Mouse (Mus musculus) megakaryocyte, embryonic 14.5 days (primary cell): Measurements from ENCODE around the gene Prrc2a. TPM values are rescaled to one million over a fixed set of nuclear protein-coding genes. Genes with fewer than 3 reads are reported as not detected.
"Not testable (repeated sequence)": the region's sequence is repeated elsewhere in the genome, so short reads cannot be mapped to it uniquely, and the experiment has no call there.

ENCODE experiments used
- H3K27me3 ChIP-seq: replicated peaks from 2 replicates; pipeline ENCODE3; 2012; ENCODE audit warnings: inconsistent platforms
- H3K36me3 ChIP-seq: replicated peaks from 2 replicates; pipeline ENCODE3; 2012; ENCODE audit warnings: low read length, inconsistent platforms, mixed read lengths
- H3K4me1 ChIP-seq: 2 replicates; pipeline ENCODE4 v1.6.1; 2012; ENCODE audit warnings: inconsistent platforms
- H3K4me3 ChIP-seq: replicated peaks from 2 replicates; pipeline ENCODE3; 2012; ENCODE audit warnings: moderate library complexity, mild to moderate bottlenecking, inconsistent platforms
- H3K9me3 ChIP-seq: 2 replicates; pipeline ENCODE4 v1.6.1; 2012; ENCODE audit warnings: inconsistent platforms
- FLI1 ChIP-seq: IDR thresholded peaks from 2 replicates; pipeline ENCODE4 v1.6.1; 2012; ENCODE audit warnings: low read length, inconsistent platforms, mixed read lengths
- GATA1 ChIP-seq: IDR thresholded peaks from 3 replicates; pipeline ENCODE4 v1.6.1; 2012; ENCODE audit warnings: mixed read lengths, low read length, inconsistent platforms, borderline replicate concordance
- polyA plus RNA-seq: library from polyadenylated mRNA; stranded (reverse); fragments of >175 nt; gene quantifications from 2 replicates; pipeline ENCODE4 v1.2.3, GENCODE M21; 2012; ENCODE audit warnings: low replicate concordance; ENCODE audit not compliant: insufficient read depth

The Prrc2a gene
- polyA plus RNA-seq, 1 experiment, result 1,080 TPM

DNA sequence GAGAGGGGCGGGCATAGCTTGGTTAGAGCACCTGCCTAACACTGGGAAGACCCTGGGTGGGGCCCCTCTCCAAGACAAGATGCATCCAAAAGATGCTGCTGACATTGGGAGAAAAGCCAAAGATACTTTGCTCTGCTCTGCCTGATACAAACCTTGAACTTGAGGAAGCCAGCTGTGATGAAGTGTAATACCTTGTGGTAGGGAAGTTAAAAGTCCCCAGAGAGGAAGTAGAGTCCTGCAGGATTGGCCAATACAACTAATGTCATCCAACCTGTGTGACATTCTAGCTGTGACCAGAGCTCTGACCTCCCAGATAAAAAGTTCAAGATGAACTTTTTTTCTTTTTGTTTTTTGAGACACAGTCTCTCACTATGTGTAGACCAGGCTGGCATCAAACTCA is 39.6 kb downstream of the Prrc2a start:
- TF ChIP-seq GATA1 (no peak), FLI1 (no peak)
- H3K36me3 ChIP-seq, result peaks cover 46% of the 10 kb centered on the region
- H3K27me3 ChIP-seq, result no peaks in the 10 kb centered on the region
- no peaks in the 10 kb centered on the region for H3K9me3 ChIP-seq
- peak overlapping the region; percentile 96 for H3K4me3 ChIP-seq
- H3K4me1 ChIP-seq, result peaks cover 69% of the 10 kb centered on the region

DNA sequence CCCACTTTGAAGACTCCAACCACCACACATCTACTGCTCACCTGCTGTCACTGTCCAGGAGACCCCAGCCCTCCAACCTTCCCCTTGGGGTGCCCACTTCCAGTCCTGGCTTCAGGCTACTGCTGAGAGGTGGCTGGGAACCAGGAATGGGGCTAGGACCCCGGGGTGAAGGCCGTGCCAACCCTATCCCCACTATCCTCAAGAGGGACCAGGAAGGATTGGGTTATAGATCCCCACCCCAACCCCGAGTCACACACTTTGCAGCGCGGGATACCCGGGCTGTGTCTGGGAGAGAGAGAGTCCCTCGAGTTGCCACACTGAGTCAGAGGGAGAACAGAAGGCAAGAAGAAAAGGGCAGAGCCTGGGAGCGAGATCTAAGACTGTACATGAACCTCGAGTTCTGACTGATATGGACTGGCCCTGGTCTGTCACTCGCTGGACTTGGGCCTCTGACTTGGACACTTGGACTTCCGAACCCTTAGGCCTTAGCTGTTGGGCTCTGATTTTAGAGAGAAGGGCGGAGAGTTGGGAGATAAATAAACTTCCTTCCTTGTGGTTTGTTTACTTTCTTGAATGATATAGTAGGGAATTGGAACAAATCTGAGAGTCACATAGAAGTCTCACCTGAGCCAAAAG is 40.3 kb downstream of the Prrc2a start:
- H3K4me3 ChIP-seq, H3K27me3 ChIP-seq, H3K9me3 ChIP-seq: not testable (repeated sequence)
- H3K36me3 ChIP-seq, result peaks cover 48% of the 10 kb centered on the region
- H3K4me1 ChIP-seq, result peaks cover 71% of the 10 kb centered on the region

- not testable (repeated sequence) for H3K9me3 ChIP-seq, H3K27me3 ChIP-seq, H3K4me3 ChIP-seq
- Histone ChIP-seq H3K4me1 (peaks cover 64% of the 10 kb centered on the region), H3K36me3 (peaks cover 47% of the 10 kb centered on the region)
These were observed 41.4 kb downstream of the Prrc2a start for GRCm38 (mm10) chr17:35123287-35123686.

DNA sequence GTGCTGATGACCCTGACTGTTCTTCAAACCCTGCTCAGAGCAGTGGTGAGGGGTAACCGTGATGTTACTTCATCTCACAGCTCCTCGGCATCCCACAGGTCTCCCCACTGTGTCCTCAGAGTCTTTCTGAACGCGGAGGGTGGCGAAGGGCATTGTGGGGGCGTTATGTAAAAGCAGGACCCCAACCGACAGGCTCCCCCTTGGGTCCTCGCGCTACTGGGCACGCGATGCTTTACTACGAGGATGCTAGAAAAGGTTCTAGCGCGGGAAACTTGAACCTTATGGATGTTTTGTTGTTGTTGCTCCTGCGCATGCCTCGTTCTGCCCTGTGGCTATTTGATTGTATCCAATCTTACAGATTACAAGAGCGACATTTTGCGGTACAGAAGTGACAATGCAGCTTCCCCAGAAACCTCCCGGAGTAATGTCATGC is 42.8 kb downstream of the Prrc2a start, which contains the start of gene Csnk2b:
Csnk2b (minus strand) TSS at position 183 of the 433 bp plus-strand sequence.
- Histone ChIP-seq H3K27me3 (no peaks in the 10 kb centered on the region), H3K9me3 (no peaks in the 10 kb centered on the region), H3K4me3 (peak within 1 kb of the TSS; percentile 99), H3K4me1 (peaks cover 61% of the 10 kb centered on the region), H3K36me3 (peaks cover 51% of the 10 kb centered on the region)
- TF ChIP-seq GATA1 (no peak), FLI1 (no peak; the same call in 1 of the 2 replicates)

GRCm38 (mm10) chr17:35121143-35121799 is 43.4 kb downstream of the Prrc2a start, which contains the start of gene Gpank1:
Gene Gpank1, plus strand, starts transcription at chr17:35121455.
- no peaks in the 10 kb centered on the region for H3K9me3 ChIP-seq
- H3K4me3 ChIP-seq, result peak within 1 kb of the TSS; percentile 99
- peaks cover 56% of the 10 kb centered on the region for H3K4me1 ChIP-seq
- H3K36me3 ChIP-seq, result peaks cover 56% of the 10 kb centered on the region
- TF ChIP-seq FLI1 (peak; percentile 64; the same call in 1 of the 2 replicates), GATA1 (no peak)
- H3K27me3 ChIP-seq, result no peaks in the 10 kb centered on the region

DNA sequence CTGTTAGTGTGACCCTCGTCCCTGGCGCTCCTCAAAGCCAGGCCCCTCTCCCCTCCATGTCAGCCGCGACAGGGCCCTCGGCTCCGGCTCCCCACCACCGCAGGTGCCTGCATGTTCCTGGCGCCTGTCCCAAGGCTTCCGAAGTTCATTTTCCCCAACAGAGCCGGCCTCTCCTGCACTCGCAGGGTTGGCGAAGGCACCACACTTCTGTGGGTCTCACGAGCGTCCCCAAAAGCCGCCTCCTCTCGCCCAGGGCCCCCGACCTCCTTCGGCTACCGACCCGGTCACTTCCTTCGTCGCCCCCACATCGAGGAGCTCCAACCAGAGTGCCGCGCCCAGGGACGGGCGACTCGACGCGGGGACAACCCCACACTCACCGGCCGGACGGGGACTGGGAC is 44.0 kb downstream of the Prrc2a start:
- Histone ChIP-seq H3K4me3 (peak overlapping the region; percentile 99), H3K27me3 (no peaks in the 10 kb centered on the region), H3K9me3 (no peaks in the 10 kb centered on the region), H3K4me1 (peaks cover 57% of the 10 kb centered on the region), H3K36me3 (peaks cover 61% of the 10 kb centered on the region)
- TF ChIP-seq GATA1 (no peak), FLI1 (no peak)

- Histone ChIP-seq H3K36me3 (peaks cover 59% of the 10 kb centered on the region), H3K27me3 (peaks cover 26% of the 10 kb centered on the region), H3K9me3 (no peaks in the 10 kb centered on the region), H3K4me1 (peaks cover 72% of the 10 kb centered on the region), H3K4me3 (peak within 1 kb of the TSS; percentile 11)
- TF ChIP-seq FLI1, result no peak
- no peak for TF ChIP-seq GATA1
These were observed 49.4 kb downstream of the Prrc2a start, which contains the start of gene Ly6g5b for GRCm38 (mm10) chr17:35115046-35116019. Gene Ly6g5b, minus strand, starts transcription at chr17:35115428.

- Histone ChIP-seq H3K27me3 (peaks cover 31% of the 10 kb centered on the region), H3K4me3 (no peak overlapping the region), H3K9me3 (no peaks in the 10 kb centered on the region), H3K4me1 (peaks cover 54% of the 10 kb centered on the region), H3K36me3 (peaks cover 29% of the 10 kb centered on the region)
- TF ChIP-seq FLI1 (no peak), GATA1 (no peak)
These were observed 52.9 kb downstream of the Prrc2a start for GRCm38 (mm10) chr17:35111774-35112173.

DNA sequence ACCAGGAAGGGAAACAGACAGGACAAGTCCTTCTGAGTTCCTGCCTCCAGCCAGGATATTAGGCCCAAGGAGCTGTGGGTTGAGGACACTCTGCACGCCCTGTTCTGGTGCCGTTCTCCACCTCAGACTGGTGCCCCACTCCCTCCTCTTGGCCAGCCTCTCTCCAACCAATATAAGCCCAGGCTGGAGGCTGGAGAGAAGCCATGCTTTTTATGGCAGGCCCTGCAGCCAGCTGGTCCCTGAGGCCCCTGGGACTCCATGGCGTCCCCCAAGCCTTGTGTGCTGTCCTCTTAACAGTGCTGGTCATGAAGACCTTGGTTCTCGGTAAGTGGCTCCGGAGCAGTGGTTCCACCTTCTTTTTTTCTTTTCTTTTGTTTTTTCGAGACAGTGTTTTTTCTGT is 56.6 kb downstream of the Prrc2a start, which contains the start of gene Ly6g5c:
Ly6g5c (plus strand) TSS at position 183 of the 400 bp plus-strand sequence.
- peaks cover 55% of the 10 kb centered on the region for H3K4me1 ChIP-seq
- TF ChIP-seq FLI1 (no peak), GATA1 (no peak)
- H3K27me3 ChIP-seq, result peaks cover 31% of the 10 kb centered on the region
- peaks cover 20% of the 10 kb centered on the region for H3K36me3 ChIP-seq
- H3K9me3 ChIP-seq, result no peaks in the 10 kb centered on the region
- H3K4me3 ChIP-seq, result no peak within 1 kb of the TSS

- TF ChIP-seq FLI1, result no peak
- TF ChIP-seq GATA1, result no peak
- no peaks in the 10 kb centered on the region for H3K9me3 ChIP-seq
- no peak overlapping the region for H3K4me3 ChIP-seq
- peaks cover 58% of the 10 kb centered on the region for H3K4me1 ChIP-seq
- peaks cover 16% of the 10 kb centered on the region for H3K27me3 ChIP-seq
- H3K36me3 ChIP-seq, result peaks cover 36% of the 10 kb centered on the region
These were observed 58.2 kb downstream of the Prrc2a start for GRCm38 (mm10) chr17:35106522-35106921.
